Mouse (Mus musculus): ENCODE data around the gene Gm42688.
"Not testable (repeated sequence)": the region's sequence is repeated elsewhere in the genome, so short reads cannot be mapped to it uniquely, and the experiment has no call there.

Gm42688 gene

GRCm38 (mm10) chr6:83140044-83140443 is 38.6 kb downstream of the Gm42688 start:
- DNase-seq (ENCODE audit: low spot score): no peak

GRCm38 (mm10) chr6:83141636-83142035 is 40.2 kb downstream of the Gm42688 start:
- no peak for DNase-seq (ENCODE audit: low spot score)

DNA sequence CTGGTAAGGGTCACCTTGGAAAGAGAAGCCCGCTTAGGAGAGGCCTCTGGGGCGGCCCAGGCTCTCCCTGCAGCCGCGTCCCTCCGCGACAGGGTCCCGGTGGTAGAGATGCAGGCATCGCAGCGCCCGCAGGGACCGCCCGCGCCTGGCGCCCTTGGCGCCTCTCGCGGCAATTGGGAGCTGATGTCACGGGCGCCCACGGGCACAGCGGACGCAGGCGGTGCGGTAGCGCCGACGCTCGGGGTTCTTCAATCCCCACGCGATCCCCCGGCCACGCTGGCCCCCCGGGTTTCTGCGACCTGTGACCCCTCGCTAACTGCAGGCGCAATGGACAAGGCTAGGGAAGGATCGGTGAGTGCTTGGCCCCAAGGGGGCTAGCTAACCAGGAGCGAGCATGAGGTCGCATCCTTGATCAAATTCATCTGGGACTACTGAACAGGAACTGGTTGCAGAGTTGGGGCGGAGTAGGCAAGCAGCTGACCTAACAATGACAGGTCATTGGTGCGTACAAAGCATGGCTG is 40.9 kb downstream of the Gm42688 start:
- DNase-seq (ENCODE audit: low spot score): no peak

- no peak for DNase-seq (ENCODE audit: low spot score)
These were observed 41.5 kb downstream of the Gm42688 start for GRCm38 (mm10) chr6:83142886-83143285.

- no peak for DNase-seq (ENCODE audit: low spot score)
These were observed 43.8 kb downstream of the Gm42688 start for GRCm38 (mm10) chr6:83145209-83145608.

GRCm38 (mm10) chr6:83145805-83146204 is 44.4 kb downstream of the Gm42688 start:
- no peak for DNase-seq (ENCODE audit: low spot score)

GRCm38 (mm10) chr6:83147280-83147679 is 45.9 kb downstream of the Gm42688 start:
- DNase-seq (ENCODE audit: low spot score): no peak

- DNase-seq (ENCODE audit: low spot score): no peak
These were observed 50.3 kb downstream of the Gm42688 start for GRCm38 (mm10) chr6:83151721-83152120.

DNA sequence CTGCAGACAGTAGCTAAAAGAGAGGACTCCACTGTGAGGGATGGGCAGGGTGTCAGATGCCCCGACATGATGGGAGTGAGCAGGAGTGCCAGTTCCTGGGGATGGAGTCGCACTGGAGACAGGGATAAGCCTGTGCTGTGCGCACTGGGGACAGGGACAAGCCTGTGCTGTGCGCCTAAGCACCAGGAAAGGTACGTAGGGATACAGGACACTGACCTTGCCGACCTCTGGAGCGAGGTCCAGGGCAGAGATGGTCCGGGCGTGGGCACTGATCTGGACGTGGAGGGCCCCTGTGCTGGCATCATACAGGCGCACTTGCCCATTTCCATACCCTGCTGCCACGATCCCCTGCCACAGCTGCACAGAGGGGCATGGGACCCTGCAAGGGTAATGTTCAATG is 51.6 kb downstream of the Gm42688 start:
- no peak for DNase-seq (ENCODE audit: low spot score)

DNA sequence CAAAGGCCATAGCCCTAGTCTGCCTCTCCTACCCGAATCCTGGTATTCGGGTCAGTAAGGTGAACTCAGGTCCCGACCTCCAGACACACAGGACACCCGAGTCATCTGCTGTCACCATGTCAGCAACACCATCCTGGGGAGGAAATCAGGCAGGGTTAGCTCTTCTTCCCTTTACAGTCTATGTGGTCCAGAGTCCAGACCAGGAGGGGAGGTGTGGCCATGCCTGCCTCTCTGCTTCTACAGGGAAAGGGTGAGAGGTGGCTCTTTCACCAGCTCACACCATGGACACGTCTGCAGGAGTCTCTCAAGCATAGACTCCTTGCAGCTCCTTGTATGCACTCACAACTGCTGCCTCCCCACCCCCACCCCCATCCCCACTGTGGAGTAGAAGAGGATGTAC is 52.1 kb downstream of the Gm42688 start:
- no peak for DNase-seq (ENCODE audit: low spot score)

- no peak for DNase-seq (ENCODE audit: low spot score)
These were observed 54.3 kb downstream of the Gm42688 start for GRCm38 (mm10) chr6:83155552-83156238.

GRCm38 (mm10) chr6:83156259-83156684 is 54.9 kb downstream of the Gm42688 start, which contains the start of the genes Wdr54 and 1700003E16Rik:
TSS of gene Wdr54 (minus strand) at chr6:83156397.
TSS of gene 1700003E16Rik (plus strand) at chr6:83156404.
- DNase-seq (ENCODE audit: low spot score): peak; percentile 65

DNA sequence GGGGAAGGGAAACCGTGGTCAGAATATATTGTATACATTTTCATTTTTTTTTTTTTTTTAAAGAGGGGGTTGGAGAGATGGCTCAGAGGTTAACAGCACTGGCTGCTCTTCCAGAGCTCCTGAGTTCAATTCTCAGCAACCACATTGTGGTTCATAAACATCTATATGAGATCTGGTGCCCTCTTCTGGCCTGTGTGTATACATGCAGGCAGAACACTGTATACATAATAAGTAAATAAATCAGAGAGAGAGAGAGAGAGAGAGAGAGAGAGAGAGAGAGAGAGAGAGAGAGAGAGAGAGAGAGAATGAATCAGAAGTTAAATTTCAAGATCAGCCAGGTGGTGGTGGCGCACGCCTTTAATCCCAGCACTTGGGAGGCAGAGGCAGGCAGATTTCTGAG is 58.0 kb downstream of the Gm42688 start:
- not testable (repeated sequence) for DNase-seq (ENCODE audit: low spot score)
